Mouse (Mus musculus): ENCODE data around the gene Pigq. TPM values are rescaled to one million over a fixed set of nuclear protein-coding genes. Genes with fewer than 3 reads are reported as not detected.

Pigq gene
- total RNA-seq (2012; rRNA removed) (28.1 and 29.2 TPM in 2 replicates), total RNA-seq (2014; rRNA removed) (15.1 and 18.5 TPM in 2 replicates), polyA plus RNA-seq (2012; ENCODE audit: insufficient read length, low read depth) (75.0 and 97.2 TPM in 2 replicates)

- Histone ChIP-seq H3K27ac (ENCODE audit: insufficient read depth, low read depth) (no peak within 1 kb of the TSS), H3K4me1 (ENCODE audit: control insufficient read depth in 1 of 2, insufficient read depth in 2 of 2) (peaks cover 12 to 26% of the 10 kb centered on the region in 2 experiments; a peak in 3 of 4 replicates), H3K4me3 (replicated peaks in 1 of 3; ENCODE audit: low read depth in 2 of 3, low read length in 2 of 3, poor library complexity in 1 of 3) (no peak within 1 kb of the TSS), H3K4me2 (ENCODE audit: insufficient read depth, low read depth, poor library complexity, severe bottlenecking) (no peak within 1 kb of the TSS), H3K79me2 (replicated peaks; ENCODE audit: control insufficient read depth, extremely low read depth, insufficient read depth, poor library complexity, severe bottlenecking) (peaks cover 14% of the 10 kb centered on the region), H3K9me3 (replicated peaks; ENCODE audit: low read length) (no peaks in the 10 kb centered on the region), H3K36me3 (replicated peaks in 1 of 2; ENCODE audit: control insufficient read depth in 1 of 2, insufficient read depth in 1 of 2, low read length in 1 of 2) (peaks cover 0 to 3% of the 10 kb centered on the region in 2 experiments), H3K27me3 (replicated peaks) (peaks cover 28% of the 10 kb centered on the region), H3K9ac (ENCODE audit: insufficient read depth, low read depth) (no peak within 1 kb of the TSS)
- in situ Hi-C loops (cut with MboI; ENCODE audit: low pct_ligation_motif_present, low pct_unique_long_range_greater_than_20kb, low sequenced_read_pairs): no loop called here
- DNase-seq (ENCODE audit: extremely low read depth): no peak
- TF ChIP-seq ETS1 (conservative IDR thresholded peaks at IDR 0.05; ENCODE audit: low read depth, low read length): no peak
- TF ChIP-seq ZNF384 (IDR thresholded peaks at IDR 0.05; ENCODE audit: low read depth, low read length): no peak
- no peak for TF ChIP-seq MAZ (IDR thresholded peaks at IDR 0.05; ENCODE audit: low read depth, low read length)
- dilution Hi-C loops (cut with MboI; ENCODE audit: extremely low pct_ligation_motif_present, extremely low pct_unique_long_range_greater_than_20kb, low sequenced_read_pairs): no loop called here
These were observed at the start of gene Pigq, which contains the start of gene Nhlrc4 for GRCm38 (mm10) chr17:25944366-25945163. TSS of gene Pigq (minus strand) at chr17:25944936. TSS of gene Nhlrc4 (minus strand) at chr17:25944961.

- Histone ChIP-seq H3K9me3 (replicated peaks; ENCODE audit: low read length) (no peaks in the 10 kb centered on the region), H3K36me3 (replicated peaks in 1 of 2; ENCODE audit: control insufficient read depth in 1 of 2, insufficient read depth in 1 of 2, low read length in 1 of 2) (peaks cover 36 to 73% of the 10 kb centered on the region in 2 experiments), H3K27ac (ENCODE audit: insufficient read depth, low read depth) (no peak overlapping the region), H3K4me3 (replicated peaks in 1 of 3; ENCODE audit: low read depth in 2 of 3, low read length in 2 of 3, poor library complexity in 1 of 3) (no peak overlapping the region), H3K4me1 (ENCODE audit: control insufficient read depth in 1 of 2, insufficient read depth in 2 of 2) (peaks cover 3 to 23% of the 10 kb centered on the region in 2 experiments), H3K79me2 (replicated peaks; ENCODE audit: control insufficient read depth, extremely low read depth, insufficient read depth, poor library complexity, severe bottlenecking) (no peaks in the 10 kb centered on the region), H3K9ac (ENCODE audit: insufficient read depth, low read depth) (no peak overlapping the region), H3K27me3 (replicated peaks) (no peaks in the 10 kb centered on the region), H3K4me2 (ENCODE audit: insufficient read depth, low read depth, poor library complexity, severe bottlenecking) (no peak overlapping the region)
- no peak for TF ChIP-seq MAZ (IDR thresholded peaks at IDR 0.05; ENCODE audit: low read depth, low read length)
- no peak for TF ChIP-seq TCF12 (IDR thresholded peaks at IDR 0.05; ENCODE audit: low read depth, low read length)
- TF ChIP-seq MEF2A (IDR thresholded peaks at IDR 0.05; ENCODE audit: borderline replicate concordance, low read depth, low read length): no peak
- no peak for TF ChIP-seq RCOR1 (conservative IDR thresholded peaks at IDR 0.05; ENCODE audit: low read depth, low read length)
- no peak for TF ChIP-seq HCFC1 (IDR thresholded peaks at IDR 0.05; ENCODE audit: low read depth, low read length)
- TF ChIP-seq MAX (IDR thresholded peaks at IDR 0.05; ENCODE audit: low read length): no peak
- no peak for TF ChIP-seq MXI1 (IDR thresholded peaks at IDR 0.05; ENCODE audit: low read depth, low read length)
- no peak for TF ChIP-seq JUND (conservative IDR thresholded peaks at IDR 0.05; ENCODE audit: low read depth, low read length)
- no peak for TF ChIP-seq NELFE (IDR thresholded peaks at IDR 0.05; ENCODE audit: low read depth, low read length)
- TF ChIP-seq ZMIZ1 (IDR thresholded peaks at IDR 0.05; ENCODE audit: low read depth, low read length): no peak
- TF ChIP-seq JUN (IDR thresholded peaks at IDR 0.05; ENCODE audit: insufficient read depth, low read depth, low read length): no peak
- TF ChIP-seq USF2 (conservative IDR thresholded peaks at IDR 0.05; ENCODE audit: low read depth, low read length): no peak
- DNase-seq (ENCODE audit: extremely low read depth): no peak
- dilution Hi-C loops (cut with MboI; ENCODE audit: extremely low pct_ligation_motif_present, extremely low pct_unique_long_range_greater_than_20kb, low sequenced_read_pairs): no loop called here
- in situ Hi-C loops (cut with MboI; ENCODE audit: low pct_ligation_motif_present, low pct_unique_long_range_greater_than_20kb, low sequenced_read_pairs): no loop called here
These were observed 48.8 kb upstream of the Pigq start for GRCm38 (mm10) chr17:25993489-25993888.
